8 mouse cellular contexts compared by ENCODE assay signal in genomic region chr1:166154162-166155112, GRCm38 (mm10). TPM values are rescaled to one million over a fixed set of nuclear protein-coding genes. Genes with fewer than 3 reads are reported as not detected.
DNase-seq lines count a peak whose midpoint lies in the region; ATAC-seq and TF ChIP-seq lines count a peak whose summit lies in the region.

No protein-coding gene starts in this region.

- peak overlapping the region; percentile 39 for H3K9ac ChIP-seq in intestine, embryonic 16.5 days (ENCODE audit: low read depth, low read length)
- no peak overlapping the region for H3K9ac ChIP-seq in limb, embryonic 11.5 days (ENCODE audit: low read length)
- 0 out of 2 replicates have a peak overlapping the region, but pooled peaks have one; percentile 25 for H3K9ac ChIP-seq in midbrain, embryonic 13.5 days (replicated peaks)

- H3K27me3 ChIP-seq in intestine, embryonic 16.5 days (replicated peaks; ENCODE audit: control insufficient read depth, insufficient read depth, low read length) = peaks cover 4% of the 10 kb centered on the region; the same call in 1 of the 2 replicates
- H3K27me3 ChIP-seq in limb, embryonic 11.5 days (ENCODE audit: control insufficient read depth, insufficient read depth, low read length) = peaks cover 13% of the 10 kb centered on the region
- peaks cover 29% of the 10 kb centered on the region for H3K27me3 ChIP-seq in midbrain, embryonic 13.5 days
- H3K27me3 ChIP-seq in small intestine, adult 2 months (ENCODE audit: control insufficient read depth, insufficient read depth, low read length) = no peaks in the 10 kb centered on the region

- H3K4me2 ChIP-seq in intestine, embryonic 16.5 days (ENCODE audit: low read depth, low read length) = peak overlapping the region; percentile 42
- peak overlapping the region; percentile 37 for H3K4me2 ChIP-seq in limb, embryonic 11.5 days (ENCODE audit: low read depth, severe bottlenecking)
- H3K4me2 ChIP-seq in midbrain, embryonic 13.5 days (replicated peaks) = peak overlapping the region; percentile 33

- ATAC-seq in intestine, embryonic 16.5 days = peak; percentile 55
- ATAC-seq in limb, embryonic 11.5 days (ENCODE audit: insufficient number of reproducible peaks, low FRiP score, low TSS enrichment, low read depth) = peak; percentile 50; the same call in 1 of the 2 replicates
- peak; percentile 35 for ATAC-seq in midbrain, embryonic 13.5 days

- H3K4me1 ChIP-seq in intestine, embryonic 16.5 days (ENCODE audit: control insufficient read depth, insufficient read depth, low read length) = peaks cover 4% of the 10 kb centered on the region; the same call in 1 of the 2 replicates
- no peaks in the 10 kb centered on the region for H3K4me1 ChIP-seq in limb, embryonic 11.5 days (ENCODE audit: control insufficient read depth, insufficient read depth, low read length)
- peaks cover 12% of the 10 kb centered on the region; the same call in 1 of the 2 replicates for H3K4me1 ChIP-seq in midbrain, embryonic 13.5 days (replicated peaks)
- peaks cover 3% of the 10 kb centered on the region for H3K4me1 ChIP-seq in small intestine, adult 2 months (ENCODE audit: control insufficient read depth, insufficient read depth, insufficient read length, low read length)

- H3K36me3 ChIP-seq in intestine, embryonic 16.5 days (ENCODE audit: control insufficient read depth, insufficient read depth, low read length) = no peaks in the 10 kb centered on the region
- H3K36me3 ChIP-seq in limb, embryonic 11.5 days (ENCODE audit: control insufficient read depth, insufficient read depth, low read length) = no peaks in the 10 kb centered on the region
- no peaks in the 10 kb centered on the region for H3K36me3 ChIP-seq in midbrain, embryonic 13.5 days
- peaks cover 58% of the 10 kb centered on the region for H3K36me3 ChIP-seq in small intestine, adult 2 months (ENCODE audit: control insufficient read depth, insufficient read depth, low read length)

- H3K9me3 ChIP-seq in intestine, embryonic 16.5 days (ENCODE audit: control insufficient read depth, low read length) = no peaks in the 10 kb centered on the region
- H3K9me3 ChIP-seq in limb, embryonic 11.5 days (ENCODE audit: control insufficient read depth, low read length) = no peaks in the 10 kb centered on the region
- no peaks in the 10 kb centered on the region for H3K9me3 ChIP-seq in midbrain, embryonic 13.5 days

- peak; percentile 92 for TF ChIP-seq CTCF in small intestine, adult 2 months (IDR thresholded peaks at IDR 0.05; ENCODE audit: extremely low read depth, insufficient read length, insufficient replicate concordance, low read depth, low read length)

- peak; percentile 48 to 66 for DNase-seq in urinary bladder, adult 18-20 months (ENCODE audit: low spot score in 2 of 2)
- DNase-seq in urinary bladder, postnatal 10 days (ENCODE audit: low spot score) = no peak
- peak; percentile 72 for DNase-seq in embryo, embryonic 11.5 days (ENCODE audit: low read depth, low spot score)
- peak; percentile 39 to 55 for DNase-seq in gastrocnemius, postnatal 4 days (ENCODE audit: low spot score in 2 of 2)
- peak; percentile 90 for DNase-seq in limb, embryonic 11.5 days (ENCODE audit: low spot score)

- H3K27ac ChIP-seq in intestine, embryonic 16.5 days (ENCODE audit: low read length) = no peak overlapping the region
- H3K27ac ChIP-seq in limb, embryonic 11.5 days (replicated peaks; ENCODE audit: low read depth, low read length) = no peak overlapping the region
- no peak overlapping the region for H3K27ac ChIP-seq in midbrain, embryonic 13.5 days
- H3K27ac ChIP-seq in small intestine, adult 2 months (ENCODE audit: insufficient read depth, low read depth, low read length) = peak overlapping the region; percentile 52

- 0 out of 2 replicates have a peak, but pooled peaks have one; percentile 5 for TF ChIP-seq POLR2A in small intestine, adult 2 months (IDR thresholded peaks at IDR 0.05; ENCODE audit: low read depth, low read length)

- H3K4me3 ChIP-seq in intestine, embryonic 16.5 days (ENCODE audit: low read length) = no peak overlapping the region
- no peak overlapping the region for H3K4me3 ChIP-seq in limb, embryonic 11.5 days (ENCODE audit: low read depth, low read length)
- 0 out of 2 replicates have a peak overlapping the region, but pooled peaks have one; percentile 8 for H3K4me3 ChIP-seq in midbrain, embryonic 13.5 days (replicated peaks)
- no peak overlapping the region for H3K4me3 ChIP-seq in small intestine, adult 2 months (ENCODE audit: low read depth, low read length)

- WGBS in intestine, embryonic 16.5 days = 14% methylated on average over 29 of the region's 29 CpGs
- 8% methylated on average over 29 of the region's 29 CpGs for WGBS in limb, embryonic 11.5 days
- WGBS in midbrain, embryonic 13.5 days = 22% methylated on average over 29 of the region's 29 CpGs
- 3% methylated on average over 29 of the region's 29 CpGs for WGBS in small intestine, adult 2 months

RNA-seq across cellular contexts. Expression of gene Gpa33, which starts 24.4 kb away (rescaled TPM):
- not detected for total RNA-seq in gastrocnemius, postnatal 4 days (2021)
- 79.6 and 86.9 TPM in 2 replicates for polyA plus RNA-seq in intestine, embryonic 16.5 days (2015; fragmentation: Nextera tagmentation; extraction: Ambion mirVana)
- 0.08 and 0.16 TPM in 2 replicates for polyA plus RNA-seq in limb, embryonic 11.5 days (2014; fragmentation: Nextera tagmentation; extraction: Ambion mirVana)
- 0.17 TPM in 1 of 2 replicates, not detected in the other for polyA plus RNA-seq in midbrain, embryonic 13.5 days (2015; fragmentation: Nextera tagmentation; extraction: Ambion mirVana)
- 249 and 805 TPM in 2 replicates for polyA plus RNA-seq in small intestine, adult 2 months (2012; rRNA removed)

RNA-seq across cellular contexts. Expression of gene Dusp27, which starts 26.7 kb away (rescaled TPM):
- total RNA-seq in gastrocnemius, postnatal 4 days (2021) = 100 to 1,000 TPM; 115 to 133 TPM
- 1.5 and 1.7 TPM in 2 replicates for polyA plus RNA-seq in intestine, embryonic 16.5 days (2015; fragmentation: Nextera tagmentation; extraction: Ambion mirVana)
- 1.9 and 2.2 TPM in 2 replicates for polyA plus RNA-seq in limb, embryonic 11.5 days (2014; fragmentation: Nextera tagmentation; extraction: Ambion mirVana)
- 1.2 and 1.3 TPM in 2 replicates for polyA plus RNA-seq in midbrain, embryonic 13.5 days (2015; fragmentation: Nextera tagmentation; extraction: Ambion mirVana)
- polyA plus RNA-seq in small intestine, adult 2 months (2012; rRNA removed) = 0.03 and 0.04 TPM in 2 replicates

Comparison
In these comparisons a context has a peak if more than half of its experiments do, and no peak if none do; other contexts are left out.
1. RNA of gene Gpa33, which starts 24.4 kb away (polyA plus RNA-seq): 249 to 805 TPM in small intestine, adult 2 months and 79.6 to 86.9 TPM in intestine, embryonic 16.5 days; 0.08 to 0.16 TPM in limb, embryonic 11.5 days and 0.17 TPM in midbrain, embryonic 13.5 days; every median in the first group is over 10 times any median in the second.
2. Peak in every context shown above with its lines, with median percentiles within 50 percentile points of each other: ATAC-seq and H3K4me2 ChIP-seq.